Mouse (Mus musculus) ES-Bruce4 (cell line): ENCODE data around the gene Agfg2. TPM values are rescaled to one million over a fixed set of nuclear protein-coding genes. Genes with fewer than 3 reads are reported as not detected.

Source experiments
- H3K27ac ChIP-seq: 2 replicates; pipeline ENCODE4 v1.5.1; 2012; ENCODE audit warnings: low read length, inconsistent platforms; ENCODE audit not compliant: insufficient read depth
- H3K27me3 ChIP-seq: 2 replicates; pipeline ENCODE4 v1.6.1; 2012; ENCODE audit warnings: mild to moderate bottlenecking, low read length, inconsistent platforms; ENCODE audit not compliant: control insufficient read depth, poor library complexity, insufficient read depth, severe bottlenecking
- H3K36me3 ChIP-seq: 2 replicates; pipeline ENCODE4 v1.6.1; 2012; ENCODE audit warnings: inconsistent platforms, mild to moderate bottlenecking, low read length, moderate library complexity; ENCODE audit not compliant: control insufficient read depth, poor library complexity, insufficient read depth, severe bottlenecking
- H3K4me1 ChIP-seq: one replicate; pipeline ENCODE4 v1.8.1; 2011; ENCODE audit warnings: low read length; ENCODE audit not compliant: control insufficient read depth, insufficient read depth
- H3K4me3 ChIP-seq: 2 replicates; pipeline ENCODE4 v1.5.1; 2011; ENCODE audit warnings: low read depth, mild to moderate bottlenecking, low read length
- H3K9ac ChIP-seq: 2 replicates; pipeline ENCODE4 v1.6.1; 2012; ENCODE audit warnings: low read depth, mild to moderate bottlenecking, inconsistent platforms; ENCODE audit not compliant: poor library complexity, severe bottlenecking
- H3K9me3 ChIP-seq: replicated peaks from 2 replicates; pipeline ENCODE4 v1.6.1; 2012; ENCODE audit warnings: mild to moderate bottlenecking, low read length, inconsistent platforms; ENCODE audit not compliant: control insufficient read depth, poor library complexity, insufficient read depth, severe bottlenecking
- CTCF ChIP-seq: IDR thresholded peaks from one replicate; pipeline ENCODE4 v1.8.1; 2011; ENCODE audit warnings: low read depth, low read length
- EP300 ChIP-seq: IDR thresholded peaks from 2 replicates; pipeline ENCODE4 v1.6.1; 2011; ENCODE audit warnings: low read depth, low read length; ENCODE audit not compliant: insufficient read depth
- POLR2A ChIP-seq: IDR thresholded peaks from one replicate; pipeline ENCODE4 v1.8.1; 2011; ENCODE audit warnings: low read length; ENCODE audit not compliant: insufficient read depth
- polyA plus RNA-seq: library from polyadenylated mRNA; stranded (reverse); fragments of >200 nt; gene quantifications from 2 replicates; pipeline ENCODE4 v1.2.4, GENCODE M21; 2011; ENCODE audit warnings: low read depth; ENCODE audit not compliant: missing spikeins, insufficient read depth, insufficient read length

The Agfg2 gene
- polyA plus RNA-seq, 1 experiment = 14.8 TPM

DNA sequence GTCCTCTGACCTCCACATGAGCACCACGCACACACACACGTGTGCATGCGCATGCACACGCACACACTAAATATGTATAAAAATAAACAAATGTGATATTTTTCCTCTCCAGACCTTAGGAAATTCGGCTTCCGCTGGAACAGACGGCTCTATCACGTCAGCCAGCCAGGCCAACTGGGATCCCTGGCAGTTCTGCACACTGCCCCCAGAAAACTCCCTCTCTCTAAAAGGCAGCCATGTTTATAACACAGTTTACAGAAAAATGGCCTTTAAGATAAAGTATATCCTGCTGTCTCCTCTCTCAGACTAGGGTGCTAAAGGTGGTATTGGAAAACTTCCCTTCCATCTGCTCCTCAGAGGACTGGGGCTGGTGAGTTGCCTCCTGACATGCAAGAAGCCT, 6.7 kb downstream of the Agfg2 start:
- Histone ChIP-seq H3K4me3 (no peak overlapping the region), H3K9ac (no peak overlapping the region), H3K27me3 (no peaks in the 10 kb centered on the region), H3K36me3 (no peaks in the 10 kb centered on the region), H3K4me1 (no peaks in the 10 kb centered on the region), H3K9me3 (no peaks in the 10 kb centered on the region), H3K27ac (no peak overlapping the region)
- TF ChIP-seq CTCF (no peak), EP300 (no peak), POLR2A (no peak)

DNA sequence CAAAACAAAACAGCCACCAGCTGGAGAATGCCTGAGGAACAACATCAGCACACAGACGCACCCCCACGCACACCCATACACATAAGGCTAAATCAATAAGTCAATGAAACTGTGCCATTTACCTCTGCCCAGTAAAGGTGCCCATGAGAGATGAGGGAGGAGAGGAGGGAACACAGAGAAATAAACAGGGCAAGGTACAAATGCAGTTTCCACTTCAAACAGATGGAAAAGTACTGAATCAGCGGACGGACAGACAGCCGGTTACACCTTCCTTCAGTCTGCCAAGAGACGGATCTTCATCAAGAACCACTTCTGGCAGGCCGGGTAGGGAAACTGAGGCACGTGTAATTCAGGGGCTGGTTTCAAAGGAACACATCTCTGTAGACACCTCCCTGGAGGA, 9.7 kb downstream of the Agfg2 start:
- no peak overlapping the region for H3K9ac ChIP-seq
- H3K27ac ChIP-seq = no peak overlapping the region
- no peaks in the 10 kb centered on the region for H3K36me3 ChIP-seq
- H3K27me3 ChIP-seq = no peaks in the 10 kb centered on the region
- no peaks in the 10 kb centered on the region for H3K9me3 ChIP-seq
- TF ChIP-seq EP300 (no peak), POLR2A (no peak), CTCF (no peak)
- H3K4me3 ChIP-seq = no peak overlapping the region
- peaks cover 2% of the 10 kb centered on the region for H3K4me1 ChIP-seq

DNA sequence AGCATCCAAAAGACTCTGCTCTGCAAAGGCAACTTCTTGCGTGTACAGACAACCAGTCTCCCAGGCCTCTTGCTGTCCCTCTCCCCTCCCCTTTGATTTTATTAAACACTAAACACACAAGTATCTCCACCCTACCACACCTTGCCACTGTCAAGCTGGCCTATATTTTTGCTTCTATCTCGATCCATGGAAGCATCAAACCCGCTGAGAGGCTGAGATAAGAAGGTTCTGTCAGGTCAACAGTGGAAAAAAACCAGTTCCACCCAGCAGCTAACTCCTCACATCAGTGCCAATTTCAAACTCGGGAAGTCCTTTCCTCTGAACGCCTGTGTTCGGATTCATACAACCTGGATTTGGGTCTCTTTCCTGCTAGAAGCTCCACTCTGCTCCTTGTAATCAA, 11.5 kb downstream of the Agfg2 start:
- Histone ChIP-seq H3K9me3 (no peaks in the 10 kb centered on the region), H3K4me1 (peaks cover 2% of the 10 kb centered on the region), H3K27ac (no peak overlapping the region), H3K36me3 (no peaks in the 10 kb centered on the region), H3K4me3 (no peak overlapping the region), H3K27me3 (no peaks in the 10 kb centered on the region), H3K9ac (no peak overlapping the region)
- TF ChIP-seq POLR2A (no peak), CTCF (no peak), EP300 (no peak)

DNA sequence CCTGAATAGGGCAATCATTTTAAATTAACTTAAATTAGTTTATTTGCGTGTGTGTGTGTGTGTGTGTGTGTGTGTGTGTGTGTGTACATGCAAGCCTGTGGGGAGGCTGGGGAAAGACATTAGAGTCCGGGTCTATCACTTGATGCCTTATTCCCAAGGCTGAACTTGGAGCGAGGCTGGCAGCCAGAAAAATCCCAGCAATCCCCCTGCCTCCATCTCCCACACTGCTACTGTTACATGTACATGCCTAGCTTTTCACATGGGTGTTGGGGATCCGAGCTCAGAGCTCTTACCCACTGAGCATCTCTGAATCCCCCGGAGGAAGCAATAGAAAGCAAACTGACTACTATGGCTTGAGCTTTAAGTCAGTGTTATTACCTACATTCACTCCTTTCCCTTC, 12.2 kb downstream of the Agfg2 start:
- Histone ChIP-seq H3K36me3 (0 out of 2 replicates have a peak, but pooled peaks cover 2% of the 10 kb centered on the region), H3K4me3 (no peak overlapping the region), H3K27ac (0 out of 2 replicates have a peak overlapping the region, but pooled peaks have one; percentile 2), H3K9me3 (no peaks in the 10 kb centered on the region), H3K4me1 (peaks cover 2% of the 10 kb centered on the region), H3K9ac (no peak overlapping the region), H3K27me3 (no peaks in the 10 kb centered on the region)
- TF ChIP-seq EP300 (no peak), POLR2A (no peak)

DNA sequence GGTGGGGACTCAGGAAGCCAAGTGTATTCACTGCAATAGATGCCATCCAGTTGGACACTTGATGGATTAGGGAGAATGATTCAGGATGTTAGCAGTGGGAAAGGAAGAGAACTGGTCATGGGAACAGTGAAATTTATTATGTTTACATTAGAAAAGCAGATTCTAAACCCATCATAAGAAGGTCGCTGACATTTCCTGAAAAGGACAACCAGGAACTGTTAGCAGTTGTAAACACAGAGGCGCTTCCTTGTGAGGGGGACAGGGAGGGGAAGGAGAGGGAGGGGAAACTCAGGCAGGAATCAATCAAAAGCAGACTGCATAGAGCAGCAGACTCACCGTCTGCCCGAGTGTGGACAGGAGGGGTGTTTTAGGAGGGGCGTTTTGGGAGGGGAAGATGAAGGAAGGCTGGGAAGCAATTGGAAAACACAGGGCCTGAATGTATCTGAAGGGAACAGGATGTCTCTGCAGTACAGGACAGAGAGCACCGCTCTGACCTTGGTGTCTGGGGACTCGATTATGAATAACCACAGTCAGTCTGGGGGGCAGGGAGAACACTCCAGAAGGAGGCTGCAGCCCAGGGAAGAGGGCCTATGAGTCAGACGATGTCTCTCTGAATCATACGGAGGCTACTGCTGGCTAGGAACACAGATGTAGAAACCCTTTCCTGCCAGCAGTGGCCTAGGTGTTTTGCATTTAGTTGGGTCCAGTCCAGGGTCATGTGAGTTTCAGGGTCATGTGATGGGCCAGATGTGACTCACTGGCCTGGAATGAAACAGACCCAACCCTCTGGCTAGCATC, 12.9 kb downstream of the Agfg2 start:
- peak; percentile 58; the same call in 1 of the 2 replicates for TF ChIP-seq EP300
- TF ChIP-seq CTCF = no peak
- no peak for TF ChIP-seq POLR2A
- Histone ChIP-seq H3K9ac (peak overlapping the region; percentile 24), H3K4me1 (peaks cover 2% of the 10 kb centered on the region), H3K27me3 (no peaks in the 10 kb centered on the region), H3K4me3 (no peak overlapping the region), H3K36me3 (peaks cover 6% of the 10 kb centered on the region), H3K27ac (peak overlapping the region; percentile 57), H3K9me3 (no peaks in the 10 kb centered on the region)

DNA sequence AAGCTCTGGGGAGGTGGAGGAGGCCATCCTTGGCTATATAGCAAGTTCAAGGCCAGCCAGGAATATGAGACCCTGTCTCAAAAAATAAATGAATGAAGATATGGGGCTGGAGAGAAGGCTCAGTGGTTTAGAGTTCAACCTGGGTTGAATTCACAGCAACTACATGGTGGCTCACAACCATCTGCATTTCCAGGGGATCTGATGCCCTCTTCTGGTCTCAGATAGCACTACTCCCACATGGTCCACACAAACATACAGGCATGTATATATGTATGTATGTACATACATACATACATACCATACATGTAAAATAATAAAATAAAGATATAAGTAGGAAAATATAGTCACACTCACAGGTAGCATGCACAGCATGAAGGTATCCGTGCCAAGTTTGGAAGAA, 14.3 kb downstream of the Agfg2 start:
- Histone ChIP-seq H3K27me3 (no peaks in the 10 kb centered on the region), H3K27ac (no peak overlapping the region), H3K9ac (no peak overlapping the region), H3K36me3 (peaks cover 14% of the 10 kb centered on the region), H3K9me3 (no peaks in the 10 kb centered on the region), H3K4me3 (no peak overlapping the region), H3K4me1 (peaks cover 2% of the 10 kb centered on the region)
- TF ChIP-seq CTCF = no peak
- TF ChIP-seq POLR2A = no peak
- TF ChIP-seq EP300 = no peak
